Mouse (Mus musculus): ENCODE measurements around the gene Sart3.

DNA sequence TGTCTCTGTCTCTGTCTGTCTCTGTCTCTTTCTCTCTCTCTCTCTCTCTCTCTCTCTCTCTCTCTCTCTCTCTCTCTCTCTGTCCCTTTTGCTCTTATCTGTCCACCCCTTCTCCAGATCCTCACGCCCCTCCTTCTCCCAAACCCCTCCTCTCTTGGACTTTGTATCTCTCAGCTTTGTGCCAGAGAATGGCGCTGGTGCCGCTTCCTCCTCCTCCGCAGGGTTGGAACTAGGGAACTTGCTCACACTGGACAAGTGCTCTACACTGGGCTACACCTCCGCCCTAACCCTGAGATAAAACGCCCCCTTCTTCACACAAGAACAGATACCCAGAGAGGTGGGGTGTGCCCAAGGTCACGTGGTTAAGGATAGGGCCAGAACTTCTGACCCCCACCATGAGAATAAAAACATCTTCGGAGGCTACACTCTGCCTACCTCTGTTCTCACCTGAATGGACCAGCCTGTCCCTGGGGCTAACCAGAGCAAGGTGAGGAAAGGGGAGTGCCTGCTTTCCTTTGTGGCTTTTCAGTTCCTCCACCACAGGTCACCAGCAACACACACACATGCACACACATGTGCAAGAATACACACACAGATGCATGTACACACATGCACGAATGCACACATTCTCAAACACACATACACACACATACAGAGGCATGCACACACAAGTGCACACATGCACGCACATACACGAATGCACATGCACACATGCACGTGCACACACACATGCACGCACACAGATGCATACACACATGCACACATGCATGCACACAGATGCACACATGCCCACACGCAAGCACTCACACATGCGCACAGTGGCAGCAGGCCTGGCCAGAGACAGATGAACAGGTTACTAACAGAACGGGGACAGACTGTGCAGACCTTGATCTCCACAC lies 19.1 kb upstream of the Sart3 start:
- TF ChIP-seq GATA1 (IDR thresholded peaks at IDR 0.05; ENCODE audit: borderline replicate concordance, low read length), result no peak
- no peak for TF ChIP-seq FLI1 (IDR thresholded peaks at IDR 0.05; ENCODE audit: low read length)
